Mouse (Mus musculus) CD4-positive naive resting alpha-beta T cell, adult 57 days (primary cell): Measurements from ENCODE around the gene Thbs3. TPM values are rescaled to one million over a fixed set of nuclear protein-coding genes. Genes with fewer than 3 reads are reported as not detected.

Experiments
- total RNA-seq: library from RNA; stranded (reverse); gene quantifications from one replicate; pipeline ENCODE4 v1.2.4, GENCODE M21; 2023

Thbs3 gene
- total RNA-seq: 12.1 TPM

DNA sequence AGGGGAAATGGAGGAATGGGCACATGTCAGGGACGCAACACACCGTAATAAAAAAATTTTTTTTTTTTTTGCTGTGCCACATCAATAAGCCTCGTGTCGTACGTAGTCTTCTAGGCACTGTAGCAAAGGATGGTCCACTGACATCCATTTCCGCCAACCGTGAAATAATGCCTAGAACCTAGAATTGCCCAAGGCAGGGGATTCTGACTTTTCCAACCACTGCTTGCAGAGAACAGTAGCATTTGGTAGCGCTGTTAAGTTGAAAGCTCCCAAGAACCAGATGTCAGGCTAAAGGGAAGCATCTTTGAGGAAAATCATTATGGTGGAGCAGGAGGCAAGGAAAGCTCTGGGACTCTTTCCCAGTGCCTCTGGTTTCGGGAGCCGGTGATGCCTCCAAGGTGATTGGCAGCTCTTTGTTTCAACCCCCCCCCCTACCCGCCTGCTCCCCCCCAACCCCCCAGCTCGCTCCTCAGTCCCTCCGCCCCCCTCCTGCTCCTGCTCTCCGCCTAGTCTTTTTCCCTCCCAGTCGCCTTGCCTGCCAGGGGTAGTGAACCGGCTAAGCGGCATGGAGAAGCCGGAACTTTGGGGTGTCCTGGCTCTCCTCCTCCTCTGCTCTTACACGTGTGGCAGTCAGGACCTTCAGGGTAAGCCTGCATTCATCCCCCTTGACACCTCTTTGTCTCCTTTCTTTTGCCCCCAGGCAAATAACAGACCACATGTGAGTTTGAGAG, at the start of gene Thbs3:
Gene Thbs3 (plus strand): TSS at position 500 of the 731 bp plus-strand sequence.

DNA sequence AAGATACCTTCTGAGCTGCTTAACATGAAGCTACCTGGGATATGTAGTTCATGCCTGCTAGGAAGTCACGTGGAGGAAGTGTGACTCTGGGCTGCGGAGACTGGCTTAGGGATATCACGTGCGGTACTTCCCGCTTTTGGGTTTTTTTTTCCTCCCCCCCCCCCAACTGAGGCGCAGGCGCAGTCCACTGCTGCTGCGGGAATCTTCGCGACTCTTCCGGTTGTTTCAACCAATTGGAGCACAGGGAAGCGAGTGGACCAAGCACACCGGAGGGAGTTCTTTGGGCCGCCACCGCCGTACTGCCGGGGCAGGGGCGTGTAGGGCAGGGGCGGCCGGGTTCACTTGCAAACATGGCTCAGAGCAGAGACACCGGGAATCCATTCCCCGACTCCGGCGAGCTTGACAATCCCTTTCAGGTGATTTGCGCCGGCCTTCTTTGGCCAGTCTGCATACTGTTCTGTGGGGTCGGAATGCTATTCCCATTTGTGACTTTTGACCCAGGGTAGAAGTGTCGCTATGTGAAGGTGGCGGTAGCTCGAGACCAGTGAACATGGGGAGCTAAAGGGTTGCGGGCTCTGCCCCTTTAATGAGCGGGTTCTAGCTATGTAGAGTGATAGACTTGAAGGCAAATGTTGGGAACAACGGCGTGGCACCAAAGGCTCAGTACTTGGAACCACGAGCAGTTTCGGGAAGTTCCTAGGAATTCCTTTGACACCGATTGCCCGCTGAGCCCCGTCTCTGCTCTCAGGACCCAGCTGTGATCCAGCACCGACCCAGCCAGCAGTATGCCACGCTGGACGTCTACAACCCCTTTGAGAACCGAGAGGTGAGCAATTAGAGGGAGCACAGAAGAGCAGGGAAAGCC, 37.5 kb upstream of the Thbs3 start, which contains the start of gene Scamp3:
Gene Scamp3 (plus strand): TSS at position 232 of the 865 bp plus-strand sequence.

GRCm38 (mm10) chr3:89183058-89183958, 31.7 kb upstream of the Thbs3 start, which contains the start of gene Fam189b:
Gene Fam189b (plus strand): TSS chr3:89183143.

GRCm38 (mm10) chr3:89202253-89203141, 12.5 kb upstream of the Thbs3 start, which contains the start of gene Gba:
Gene Gba (plus strand): TSS chr3:89202928.

GRCm38 (mm10) chr3:89226900-89227299, 11.9 kb downstream of the Thbs3 start, which contains the start of gene Mtx1:
Gene Mtx1 (minus strand): TSS chr3:89227088.

DNA sequence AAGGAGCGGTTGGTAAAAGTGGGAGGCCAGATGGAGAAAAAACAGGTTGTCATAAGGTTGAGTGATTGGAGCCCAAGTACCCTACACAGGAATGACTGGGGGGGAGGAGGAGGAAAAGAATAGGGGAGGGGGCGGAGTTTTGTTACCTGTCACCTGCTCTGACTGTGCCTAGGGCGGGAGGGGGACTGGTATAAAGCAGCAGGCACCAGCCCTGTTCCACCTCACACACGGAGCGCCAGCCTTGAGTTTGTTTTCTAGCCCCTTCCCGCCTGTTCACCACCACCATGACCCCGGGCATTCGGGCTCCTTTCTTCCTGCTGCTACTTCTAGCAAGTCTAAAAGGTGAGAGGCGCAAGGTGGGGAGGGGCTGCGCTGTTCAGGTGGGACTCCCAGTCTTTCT, 13.9 kb downstream of the Thbs3 start, which contains the start of gene Muc1:
Gene Muc1 (plus strand): TSS at position 222 of the 400 bp plus-strand sequence.

DNA sequence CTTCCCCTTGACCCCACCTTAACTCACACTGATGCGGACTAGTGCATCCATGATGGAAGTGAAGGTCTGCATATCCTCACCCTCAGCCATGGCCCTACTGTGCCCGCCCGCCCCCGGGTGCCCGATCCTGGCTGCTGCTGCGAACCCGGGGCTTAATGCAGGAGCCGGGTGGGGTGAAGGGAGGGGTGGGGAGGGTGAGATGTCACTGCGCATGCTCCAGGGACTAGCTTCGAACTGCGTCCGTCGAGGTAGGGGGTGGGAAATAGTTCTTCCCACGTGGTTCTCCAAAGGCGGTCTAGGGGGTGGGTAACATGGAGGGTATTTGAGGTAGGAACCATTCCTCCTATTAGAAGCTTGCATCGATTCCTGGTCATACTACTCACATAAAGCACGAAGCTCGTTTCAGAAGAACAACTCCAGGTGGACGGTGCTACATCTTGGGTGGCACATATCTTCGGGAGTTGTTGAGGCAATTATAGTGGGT, 30.8 kb downstream of the Thbs3 start, which contains the start of gene Krtcap2:
Gene Krtcap2 (plus strand): TSS at position 279 of the 484 bp plus-strand sequence.

DNA sequence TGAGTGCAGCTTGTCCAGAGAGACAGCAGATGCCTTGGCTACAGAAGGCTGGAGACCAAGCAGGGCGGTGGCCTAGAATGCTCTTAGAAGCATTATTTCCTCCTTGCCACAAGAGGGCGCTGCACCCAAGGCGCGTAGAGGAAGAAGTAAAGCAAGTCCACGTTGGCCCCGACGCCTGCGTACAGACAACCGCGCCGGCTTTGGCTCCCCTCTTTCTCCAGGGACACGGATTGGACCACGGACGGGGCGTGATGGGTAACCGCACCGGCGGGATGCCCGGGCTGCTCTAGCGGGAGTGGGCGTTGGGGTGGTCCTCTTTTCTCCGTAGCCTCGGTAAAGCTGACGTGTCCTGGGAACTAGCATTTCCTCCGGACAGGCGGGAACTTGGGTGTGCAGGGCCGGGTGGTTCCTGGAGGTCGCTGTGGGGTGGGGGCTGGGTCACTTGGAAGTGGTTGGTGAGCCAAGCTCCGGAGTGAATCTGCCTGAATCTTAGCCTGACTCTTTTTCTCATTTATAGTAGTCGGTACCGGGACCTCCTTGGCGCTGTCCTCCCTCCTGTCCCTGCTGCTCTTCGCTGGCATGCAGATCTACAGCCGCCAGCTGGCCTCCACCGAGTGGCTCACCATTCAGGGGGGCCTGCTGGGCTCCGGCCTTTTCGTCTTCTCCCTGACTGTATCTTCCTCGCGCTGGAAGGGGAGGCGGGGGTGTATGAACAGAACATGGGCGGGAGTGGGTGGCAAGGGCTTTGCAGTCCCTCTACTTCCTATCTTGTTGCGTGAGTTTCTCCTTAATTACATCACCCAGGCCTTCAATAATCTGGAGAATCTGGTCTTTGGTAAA, 31.5 kb downstream of the Thbs3 start, which contains the start of gene Trim46:
Gene Trim46 (minus strand): TSS at position 49 of the 840 bp plus-strand sequence.

DNA sequence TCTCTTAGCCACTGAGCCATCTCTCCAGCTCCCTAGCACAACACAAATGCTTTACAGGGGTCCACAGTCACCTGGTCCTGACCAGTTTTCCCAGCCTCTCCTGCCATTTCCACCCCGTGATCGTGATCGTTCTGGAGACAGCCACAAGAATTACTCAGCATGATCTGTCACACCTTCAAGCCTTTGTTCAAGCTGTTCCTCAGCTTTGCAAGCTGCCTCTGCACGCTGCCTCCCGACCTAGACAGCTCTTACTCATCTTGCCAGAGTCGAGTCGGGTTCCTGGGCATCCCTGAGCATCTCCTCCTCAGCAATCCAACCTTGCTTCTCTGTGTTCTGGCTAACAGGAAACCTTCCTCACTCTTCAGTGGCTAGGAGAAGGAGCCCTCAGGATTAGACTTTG, 44.1 kb downstream of the Thbs3 start, which contains the start of gene Dpm3:
Gene Dpm3 (plus strand): TSS at position 283 of the 400 bp plus-strand sequence.

DNA sequence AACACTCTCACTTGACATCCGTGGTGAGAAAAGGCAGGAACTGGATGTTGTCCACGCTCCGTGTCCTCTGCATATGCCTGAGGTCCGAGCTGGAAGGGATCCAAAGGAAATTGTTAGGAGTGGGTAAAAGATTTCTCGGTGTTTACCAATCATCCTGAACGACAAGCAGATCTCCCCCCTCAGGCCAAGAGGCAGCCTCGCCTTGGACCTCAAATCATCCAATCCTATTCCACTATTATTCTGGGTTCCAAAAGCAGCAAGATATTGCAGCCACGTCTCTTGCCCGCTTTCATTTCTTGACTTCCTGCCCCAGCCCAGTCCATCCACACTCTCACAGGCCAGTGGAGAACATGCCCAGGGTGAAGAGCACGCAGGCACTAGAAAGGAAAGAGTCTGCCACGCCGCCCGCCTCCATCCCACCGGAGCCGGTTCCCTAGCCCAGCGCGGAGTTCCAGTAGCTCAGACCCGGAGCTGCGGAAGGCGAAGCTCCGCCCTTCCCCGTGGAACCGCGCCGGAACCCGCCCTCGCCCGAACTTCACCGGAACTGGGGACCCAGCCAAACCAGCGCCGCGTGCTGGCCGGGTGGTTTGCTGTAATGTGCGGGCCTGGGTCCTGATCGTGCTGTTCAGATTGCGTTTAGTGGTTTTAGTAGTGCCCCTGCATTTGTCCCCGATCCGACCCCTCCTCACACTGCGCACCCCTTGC, 55.2 kb downstream of the Thbs3 start, which contains the start of gene Slc50a1:
Gene Slc50a1 (minus strand): TSS at position 520 of the 705 bp plus-strand sequence.

Other genes starting within 250 kb of the Thbs3 start
- gene Rusc1, start 121.9 kb upstream of the Thbs3 start, total RNA-seq: 67.5 TPM
- not detected for gene Gm43738, start 114.1 kb upstream of the Thbs3 start, total RNA-seq
- 36.2 TPM for gene Fdps, start 113.2 kb upstream of the Thbs3 start, total RNA-seq
- not detected for gene Pklr, start 79.0 kb upstream of the Thbs3 start, total RNA-seq
- gene Hcn3, start 55.0 kb upstream of the Thbs3 start, total RNA-seq: 6.1 TPM
- 132 TPM for gene Clk2, start 50.4 kb upstream of the Thbs3 start, total RNA-seq
- gene Scamp3, start 37.7 kb upstream of the Thbs3 start, total RNA-seq: 156 TPM
- 129 TPM for gene Fam189b, start 32.0 kb upstream of the Thbs3 start, total RNA-seq
- gene Gba, start 12.3 kb upstream of the Thbs3 start, total RNA-seq: 61.2 TPM
- gene Mtx1, start 11.9 kb downstream of the Thbs3 start, total RNA-seq: 205 TPM
- 0.50 TPM for gene Muc1, start 13.9 kb downstream of the Thbs3 start, total RNA-seq
- gene Krtcap2, start 30.8 kb downstream of the Thbs3 start, total RNA-seq: 94.5 TPM
- 2.0 TPM for gene Trim46, start 31.1 kb downstream of the Thbs3 start, total RNA-seq
- 55.3 TPM for gene Dpm3, start 44.2 kb downstream of the Thbs3 start, total RNA-seq
- gene Slc50a1, start 55.4 kb downstream of the Thbs3 start, total RNA-seq: 113 TPM
- 0.41 TPM for gene Efna1, start 66.0 kb downstream of the Thbs3 start, total RNA-seq
- gene Efna3, start 107.8 kb downstream of the Thbs3 start, total RNA-seq: not detected
- not detected for gene Efna4, start 122.8 kb downstream of the Thbs3 start, total RNA-seq
- 19.3 TPM for gene Adam15, start 134.8 kb downstream of the Thbs3 start, total RNA-seq
- gene Dcst2, start 146.8 kb downstream of the Thbs3 start, total RNA-seq: 0.24 TPM
- not detected for gene Dcst1, start 150.1 kb downstream of the Thbs3 start, total RNA-seq
- 111 TPM for gene Zbtb7b, start 179.6 kb downstream of the Thbs3 start, total RNA-seq
- not detected for gene Lenep, start 187.6 kb downstream of the Thbs3 start, total RNA-seq
- 29.4 TPM for gene Flad1, start 196.7 kb downstream of the Thbs3 start, total RNA-seq
- gene Cks1b, start 203.2 kb downstream of the Thbs3 start, total RNA-seq: 2.8 TPM
- gene Shc1, start 203.3 kb downstream of the Thbs3 start, total RNA-seq: 96.2 TPM
- gene Pygo2, start 215.0 kb downstream of the Thbs3 start, total RNA-seq: 54.1 TPM
- gene Pbxip1, start 221.5 kb downstream of the Thbs3 start, total RNA-seq: 115 TPM
- 8.2 TPM for gene Pmvk, start 239.4 kb downstream of the Thbs3 start, total RNA-seq